Mouse (Mus musculus) right cerebral cortex, adult 18-20 months (tissue): ENCODE results near the gene Crbn.

Experiments
- DNase-seq: peaks from one replicate; pipeline ENCODE4 v3.0.0; 2022; ENCODE audit warnings: mixed read lengths

The Crbn gene

DNA sequence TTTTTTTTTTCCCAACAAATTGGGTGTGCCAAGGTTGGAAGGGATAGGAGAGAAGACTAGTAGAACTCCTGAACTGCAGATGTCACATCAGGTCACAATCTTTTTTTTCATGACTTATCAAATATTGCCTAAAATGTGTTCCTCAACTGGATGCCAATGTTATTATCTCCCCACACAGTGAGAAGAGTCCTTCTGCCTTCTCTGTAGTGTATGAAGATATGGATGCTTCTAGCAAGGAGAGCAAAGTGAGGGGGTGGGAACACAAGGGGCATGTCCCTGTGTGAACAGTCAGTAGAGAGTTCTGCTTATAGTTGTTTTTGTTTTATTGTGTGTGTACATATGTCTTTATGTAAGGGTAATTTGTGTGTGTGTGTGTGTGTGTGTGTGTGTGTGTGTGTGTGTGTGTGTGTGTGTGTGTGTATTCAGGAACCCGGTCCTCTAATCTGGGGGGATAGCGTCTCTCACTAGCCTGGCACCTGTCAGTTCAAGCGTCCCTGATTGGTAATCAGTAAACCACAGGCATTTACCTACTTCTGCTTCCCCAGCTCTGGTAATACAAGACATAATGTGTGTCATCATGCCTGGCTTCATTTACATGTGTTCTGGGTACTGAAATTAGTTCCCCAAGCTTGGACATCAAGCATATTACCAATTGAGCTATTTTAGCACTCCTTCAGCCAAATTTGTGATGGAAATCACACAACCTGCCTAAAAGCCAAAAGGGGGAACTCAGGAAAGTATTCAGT, 39.2 kb downstream of the Crbn start:
- no peak for DNase-seq

DNA sequence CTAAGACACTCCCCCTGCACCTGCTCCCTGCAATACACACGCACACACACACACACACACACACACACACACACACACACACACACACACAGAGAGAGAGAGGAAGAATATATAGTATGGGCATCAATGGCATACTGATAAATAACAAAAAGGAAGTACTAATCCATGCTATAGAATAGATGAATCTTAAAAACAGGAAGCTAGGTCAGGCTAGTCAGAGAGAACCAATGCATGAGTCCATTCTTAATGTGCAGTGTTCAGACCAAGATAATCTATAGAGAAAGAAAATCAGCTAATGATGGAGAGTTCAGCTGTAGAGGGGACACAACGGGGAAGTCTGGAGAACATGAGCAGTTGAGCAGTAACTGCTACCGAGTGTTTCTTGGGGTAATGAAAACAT, 41.6 kb downstream of the Crbn start:
- DNase-seq = no peak

DNA sequence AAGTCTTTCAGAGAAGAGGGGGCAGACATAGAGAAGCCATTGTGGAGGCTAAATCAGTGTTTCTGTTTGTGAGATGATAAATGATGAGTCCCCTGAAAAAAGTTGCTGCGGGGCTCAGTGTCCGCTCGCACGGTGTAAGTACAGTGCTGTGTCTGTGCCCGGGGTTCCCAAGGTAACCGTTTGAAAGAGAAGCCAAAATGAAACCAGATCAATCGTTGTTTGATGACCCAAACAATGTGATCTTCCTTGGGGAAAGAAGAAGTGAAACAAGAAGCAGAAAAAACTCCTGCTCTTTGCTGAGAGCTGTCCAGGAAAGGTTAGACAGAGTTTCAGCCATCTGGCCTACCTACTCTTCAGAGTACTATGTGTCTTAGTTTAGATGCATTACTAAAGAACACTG, 49.6 kb downstream of the Crbn start:
- no peak for DNase-seq

DNA sequence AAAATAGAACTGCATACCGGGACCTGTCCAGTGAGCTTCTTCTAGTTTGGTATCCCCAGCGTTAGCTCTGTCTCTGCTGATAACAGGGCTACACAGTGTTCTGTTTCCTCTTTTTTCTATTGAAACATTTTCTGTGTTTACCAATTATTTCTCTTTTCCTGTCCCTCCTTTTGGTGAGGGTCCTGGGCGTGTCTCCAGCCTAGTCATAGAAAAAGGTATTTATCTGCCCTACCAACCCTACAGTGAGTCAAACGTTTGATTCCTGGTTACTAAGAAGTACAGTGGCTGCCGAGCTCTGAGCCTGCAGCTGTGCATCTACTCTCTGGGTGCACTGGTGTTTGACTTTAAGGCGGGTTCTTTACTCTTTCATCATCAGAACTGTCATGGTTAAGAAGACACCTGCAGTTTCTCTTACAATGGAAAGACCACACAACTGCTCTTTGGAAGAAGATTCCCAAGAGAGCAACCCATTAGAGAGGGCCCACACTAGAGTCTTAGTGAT, 50.9 kb downstream of the Crbn start, which contains the start of gene Il5ra:
TSS of gene Il5ra (minus strand) at position 151 of the 502 bp plus-strand sequence.
- no peak for DNase-seq

DNA sequence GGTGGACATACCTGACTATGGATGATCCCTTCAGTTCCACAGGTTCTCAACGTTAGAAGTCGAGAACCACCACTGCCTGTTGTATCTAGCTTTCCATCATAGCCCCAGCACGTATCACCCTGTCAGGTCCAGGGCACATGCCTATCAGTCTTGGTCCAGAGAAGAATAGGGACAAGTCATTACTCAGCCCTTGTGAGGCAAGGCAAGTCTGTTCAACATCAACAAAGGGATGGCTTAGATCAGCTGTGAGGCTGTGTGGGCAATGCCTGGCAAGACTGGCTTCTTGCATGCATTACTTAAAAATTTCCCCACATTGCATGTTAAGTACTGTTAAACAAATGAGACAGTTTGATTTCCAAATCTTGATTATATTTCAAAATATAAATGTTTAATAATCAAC, 52.1 kb downstream of the Crbn start:
- DNase-seq = no peak

DNA sequence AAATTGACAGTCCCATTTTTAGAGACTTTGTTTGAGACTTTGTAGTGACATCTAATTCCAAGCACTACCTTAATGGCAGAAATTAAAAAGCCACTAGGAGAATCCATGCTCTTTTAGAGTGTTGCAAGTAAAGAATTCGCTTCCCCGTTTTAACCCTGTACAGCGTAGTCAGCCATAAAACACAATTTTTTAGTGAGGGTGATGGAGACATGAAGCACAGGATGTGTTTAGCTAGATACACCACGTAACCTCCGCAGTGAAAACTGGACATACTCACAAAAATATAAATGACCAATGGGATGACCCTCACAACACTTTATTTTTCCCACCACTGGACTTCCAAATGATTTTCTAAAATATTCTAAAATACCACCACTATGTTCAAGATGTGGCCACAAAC, 52.6 kb downstream of the Crbn start:
- DNase-seq = no peak

DNA sequence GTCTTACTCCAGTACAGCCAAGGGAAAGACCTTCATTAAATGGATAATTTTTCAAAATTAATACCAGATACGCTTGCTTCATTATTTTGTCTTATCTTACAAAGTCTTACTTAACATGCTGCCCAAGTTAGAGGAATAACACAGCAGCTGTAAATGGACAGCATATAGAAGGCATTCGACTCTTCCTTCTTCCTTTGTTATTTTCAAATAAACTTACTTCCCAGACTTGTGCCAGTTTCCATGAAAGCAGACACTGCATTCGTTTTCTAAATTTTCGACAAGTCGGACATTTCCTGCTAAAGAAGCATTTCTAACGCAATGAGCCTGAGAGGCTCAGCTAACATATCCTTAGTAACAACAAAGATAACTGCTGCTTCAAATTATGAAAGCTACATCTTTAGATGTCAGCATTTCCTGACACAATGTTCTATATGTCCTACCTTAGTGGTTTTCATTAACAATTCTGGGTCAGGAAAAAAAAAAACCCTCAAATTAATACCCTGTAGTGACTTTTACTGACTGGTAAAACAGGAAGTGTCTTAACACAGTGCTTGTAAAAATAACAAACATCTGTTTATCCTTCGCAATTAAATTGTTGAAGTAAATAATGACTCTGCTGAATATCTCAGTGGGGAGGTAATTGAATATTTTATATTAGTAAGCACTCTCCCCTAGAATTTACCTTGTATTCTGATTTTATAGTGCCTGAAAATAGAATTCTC, 54.0 kb downstream of the Crbn start:
- DNase-seq = no peak

DNA sequence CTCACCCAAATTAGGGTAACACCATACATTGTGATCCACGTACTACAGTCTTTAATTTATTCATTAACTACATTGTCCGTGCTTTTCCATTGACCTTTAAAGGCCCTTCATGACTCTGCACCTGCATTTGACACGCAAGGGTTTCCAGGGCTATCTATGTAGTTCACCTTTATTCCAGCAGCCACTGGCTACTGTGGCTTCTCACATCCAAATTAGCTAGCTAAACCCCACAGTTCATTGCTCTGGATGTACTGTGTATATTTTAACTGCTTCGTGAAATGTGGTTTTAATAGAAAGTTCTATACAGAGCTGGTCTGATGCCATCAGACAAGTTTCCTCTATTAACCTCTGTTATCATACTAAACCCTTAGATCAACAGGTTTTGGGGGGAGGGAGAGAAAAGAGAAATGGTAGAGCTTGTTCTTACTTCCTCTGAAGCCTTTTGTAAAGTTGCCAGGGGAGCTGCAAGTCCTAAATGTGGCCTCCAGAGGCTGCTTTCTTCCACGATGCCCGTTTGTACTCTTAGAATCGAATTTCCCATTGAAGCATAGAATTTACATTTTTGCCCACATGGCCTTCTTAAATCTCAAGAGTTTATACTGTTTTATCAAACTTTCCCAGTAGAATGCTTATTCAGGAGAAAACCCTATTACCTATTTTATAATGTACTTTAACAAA, 56.2 kb downstream of the Crbn start:
- DNase-seq = no peak

DNA sequence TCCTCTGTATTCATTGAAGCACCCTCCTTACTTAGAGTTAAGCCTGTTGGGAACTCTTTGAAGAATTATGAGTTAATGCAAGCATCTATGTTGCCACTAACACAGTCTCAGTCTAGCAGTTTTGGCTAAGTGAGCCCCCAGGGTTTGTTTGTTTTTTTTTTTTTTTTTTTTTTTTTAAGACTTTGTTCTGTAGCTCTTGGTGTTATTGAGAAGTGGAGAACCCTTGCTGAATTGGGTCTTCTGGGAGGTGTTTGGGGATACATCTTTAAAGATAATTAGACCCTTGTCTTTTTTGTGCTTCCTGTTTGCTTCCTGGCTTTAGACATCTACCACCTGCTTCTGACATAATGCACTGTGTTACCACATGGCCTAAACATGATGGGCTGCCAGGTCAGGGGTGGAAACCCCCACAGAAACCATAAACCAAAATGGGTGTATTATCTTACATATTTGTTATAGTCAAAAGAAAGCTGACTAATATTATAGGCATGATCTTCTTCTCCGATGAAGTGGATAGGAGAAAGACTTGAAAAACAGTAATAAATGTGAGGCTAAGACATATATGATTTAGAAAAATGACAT, 59.5 kb downstream of the Crbn start:
- DNase-seq = no peak

DNA sequence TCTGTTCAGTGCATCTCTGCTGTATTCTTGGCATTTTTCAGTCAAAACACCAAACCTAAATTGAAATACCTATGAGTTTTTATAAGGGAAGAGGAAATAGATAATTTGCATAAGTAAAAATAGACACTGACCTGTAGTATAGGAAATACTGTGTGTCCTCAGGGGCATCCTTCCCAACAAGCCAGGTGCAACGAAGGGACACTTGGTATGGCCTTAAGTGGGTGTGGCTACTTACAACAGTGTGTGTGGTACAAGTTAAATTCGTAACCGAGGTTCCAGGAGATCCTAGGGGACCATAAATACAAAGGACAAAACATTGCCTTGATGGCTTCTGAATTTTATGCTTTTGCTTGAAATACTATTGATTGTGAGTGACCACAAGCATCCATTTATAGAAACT, 61.6 kb downstream of the Crbn start:
- no peak for DNase-seq

DNA sequence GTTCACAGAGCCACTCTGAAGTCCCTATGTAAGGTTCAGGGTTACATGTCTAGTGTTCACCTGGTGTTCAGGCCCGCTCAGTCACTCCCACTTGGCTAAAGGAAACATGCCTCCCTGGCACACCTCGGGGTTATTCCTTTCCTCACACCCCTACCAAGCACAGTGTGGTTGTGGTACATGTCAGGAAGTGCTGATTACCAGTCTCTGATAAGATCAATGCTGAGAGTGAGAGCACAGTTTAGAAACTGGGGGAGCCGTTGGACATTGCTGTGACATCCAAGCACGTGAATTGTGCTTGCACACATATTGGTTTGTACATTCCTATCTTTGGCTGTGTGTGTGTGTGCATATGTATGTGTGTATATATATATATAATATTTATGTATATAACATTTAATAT, 67.3 kb downstream of the Crbn start:
- no peak for DNase-seq
